Mouse (Mus musculus) MEL (cell line): Measurements from ENCODE around the gene Pllp. TPM values are rescaled to one million over a fixed set of nuclear protein-coding genes. Genes with fewer than 3 reads are reported as not detected.
A peak's percentile ranks its signal among the peaks of the same experiment; 100 is the strongest.

Source experiments
- DNase-seq: peaks from one replicate; pipeline ENCODE4 v3.0.0; 2011; ENCODE audit warnings: low read depth, low spot score
- H3K27ac ChIP-seq: 2 replicates; pipeline ENCODE4 v1.5.1; 2012; ENCODE audit warnings: low read depth, mild to moderate bottlenecking, control low read depth, low read length, moderate library complexity; ENCODE audit not compliant: control insufficient read depth
- H3K27me3 ChIP-seq, 2 experiments: fragments of 150-350 bp in 1 of 2; sonication (generic) in 1 of 2; 2 replicates each; pipeline ENCODE4 v1.6.1; 2012; ENCODE audit warnings: low read length in 2 of 2, mild to moderate bottlenecking in 2 of 2, improper control_type of control experiment in 1 of 2, moderate library complexity in 1 of 2; ENCODE audit not compliant: insufficient read depth in 2 of 2, control insufficient read depth in 1 of 2
- H3K36me3 ChIP-seq, 2 experiments: 2 replicates each; pipeline ENCODE4 v1.6.1; 2012 to 2014; ENCODE audit warnings: low read length in 2 of 2, improper control_type of control experiment in 1 of 2, inconsistent platforms in 1 of 2, mild to moderate bottlenecking in 1 of 2; ENCODE audit not compliant: insufficient read depth in 2 of 2, control insufficient read depth in 1 of 2
- H3K4me1 ChIP-seq, 2 experiments: fragments of 150-350 bp in 1 of 2; sonication (generic) in 1 of 2; 2 replicates each; pipeline ENCODE4 v1.6.1; 2012; ENCODE audit warnings: low read length in 2 of 2, improper control_type of control experiment in 1 of 2, mild to moderate bottlenecking in 1 of 2; ENCODE audit not compliant: insufficient read depth in 2 of 2, control insufficient read depth in 1 of 2
- H3K4me3 ChIP-seq, 2 experiments: fragments of 150-350 bp in 1 of 2; sonication (generic) in 1 of 2; 2 replicates each; pipeline ENCODE4 v1.5.1; 2012; ENCODE audit warnings: low read depth in 2 of 2, low read length in 2 of 2, mild to moderate bottlenecking in 2 of 2, moderate library complexity in 2 of 2, control low read depth in 1 of 2, improper control_type of control experiment in 1 of 2; ENCODE audit not compliant: control insufficient read depth in 1 of 2, insufficient read depth in 1 of 2
- H3K79me2 ChIP-seq: 2 replicates; pipeline ENCODE4 v1.6.1; 2012; ENCODE audit warnings: mild to moderate bottlenecking, low read length, moderate library complexity; ENCODE audit not compliant: control insufficient read depth, poor library complexity, insufficient read depth
- H3K9ac ChIP-seq: 2 replicates; pipeline ENCODE4 v1.6.1; 2012; ENCODE audit warnings: low read depth, mild to moderate bottlenecking, control low read depth, low read length, moderate library complexity; ENCODE audit not compliant: control insufficient read depth, poor library complexity, severe bottlenecking
- H3K9me3 ChIP-seq: fragments of 150-350 bp; sonication (generic); replicated peaks from 2 replicates; pipeline ENCODE4 v1.6.1; 2012; ENCODE audit warnings: mild to moderate bottlenecking, low read length, improper control_type of control experiment, moderate library complexity; ENCODE audit not compliant: insufficient read depth
- BHLHE40 ChIP-seq: IDR thresholded peaks from 2 replicates; pipeline ENCODE4 v1.6.1; 2012; ENCODE audit warnings: low read depth, mild to moderate bottlenecking, inconsistent platforms, low read length, improper control_type of control experiment, borderline replicate concordance
- CHD1 ChIP-seq: IDR thresholded peaks from 2 replicates; pipeline ENCODE4 v1.6.1; 2012; ENCODE audit warnings: low read depth, mild to moderate bottlenecking, inconsistent platforms, low read length, improper control_type of control experiment
- CHD2 ChIP-seq: IDR thresholded peaks from 2 replicates; pipeline ENCODE4 v1.6.1; 2011; ENCODE audit warnings: low read length, improper control_type of control experiment
- CTCF ChIP-seq, 3 experiments: IDR thresholded peaks in 2 of 3; conservative IDR thresholded peaks in 1 of 3; 2 replicates each; pipeline ENCODE4 v1.5.1; 2011 to 2012; ENCODE audit warnings: low read length in 3 of 3, low read depth in 2 of 3, mild to moderate bottlenecking in 2 of 3, improper control_type of control experiment in 1 of 3, inconsistent platforms in 1 of 3, mixed read lengths in 1 of 3, moderate library complexity in 1 of 3; ENCODE audit not compliant: control insufficient read depth in 1 of 3, insufficient read depth in 1 of 3, poor library complexity in 1 of 3, severe bottlenecking in 1 of 3
- ELF1 ChIP-seq: IDR thresholded peaks from 2 replicates; pipeline ENCODE4 v1.6.1; 2014; ENCODE audit warnings: low read depth, mild to moderate bottlenecking, inconsistent platforms, low read length, improper control_type of control experiment, moderate library complexity
- EP300 ChIP-seq, 2 experiments: IDR thresholded peaks; 2 replicates each; pipeline ENCODE4 v1.6.1; 2011; ENCODE audit warnings: improper control_type of control experiment in 2 of 2, low read length in 2 of 2, low read depth in 1 of 2, mild to moderate bottlenecking in 1 of 2
- ETS1 ChIP-seq: IDR thresholded peaks from 2 replicates; pipeline ENCODE4 v1.6.1; 2012; ENCODE audit warnings: low read depth, mild to moderate bottlenecking, inconsistent platforms, low read length, improper control_type of control experiment, moderate library complexity
- GABPA ChIP-seq: IDR thresholded peaks from 2 replicates; pipeline ENCODE4 v1.6.1; 2012; ENCODE audit warnings: low read depth, mild to moderate bottlenecking, inconsistent platforms, low read length, improper control_type of control experiment, moderate library complexity
- GATA1 ChIP-seq: IDR thresholded peaks from 2 replicates; pipeline ENCODE4 v1.6.1; 2011; ENCODE audit warnings: low read depth, low read length, improper control_type of control experiment
- HCFC1 ChIP-seq: IDR thresholded peaks from 2 replicates; pipeline ENCODE4 v1.6.1; 2012; ENCODE audit warnings: low read depth, mild to moderate bottlenecking, inconsistent platforms, low read length, improper control_type of control experiment, moderate library complexity
- JUND ChIP-seq: IDR thresholded peaks from 2 replicates; pipeline ENCODE4 v1.6.1; 2011; ENCODE audit warnings: low read depth, mild to moderate bottlenecking, improper control_type of control experiment, low read length
- KAT2A ChIP-seq: conservative IDR thresholded peaks from 2 replicates; pipeline ENCODE4 v1.6.1; 2012; ENCODE audit warnings: low read depth, low read length, improper control_type of control experiment, inconsistent platforms
- MAFK ChIP-seq: IDR thresholded peaks from 2 replicates; pipeline ENCODE4 v1.6.1; 2011; ENCODE audit warnings: low read depth, mild to moderate bottlenecking, low read length, improper control_type of control experiment, borderline replicate concordance
- MAX ChIP-seq: IDR thresholded peaks from 2 replicates; pipeline ENCODE4 v1.6.1; 2011; ENCODE audit warnings: low read length, improper control_type of control experiment
- MAZ ChIP-seq: IDR thresholded peaks from 2 replicates; pipeline ENCODE4 v1.6.1; 2012; ENCODE audit warnings: low read depth, mild to moderate bottlenecking, inconsistent platforms, low read length, improper control_type of control experiment
- MEF2A ChIP-seq: IDR thresholded peaks from 2 replicates; pipeline ENCODE4 v1.6.1; 2014; ENCODE audit warnings: low read depth, mild to moderate bottlenecking, inconsistent platforms, low read length, improper control_type of control experiment; ENCODE audit not compliant: poor library complexity, insufficient replicate concordance, severe bottlenecking; ENCODE audit errors: extremely low read depth
- MXI1 ChIP-seq: IDR thresholded peaks from 2 replicates; pipeline ENCODE4 v1.6.1; 2011; ENCODE audit warnings: mild to moderate bottlenecking, low read depth, low read length, improper control_type of control experiment
- MYB ChIP-seq: IDR thresholded peaks from 2 replicates; pipeline ENCODE4 v1.6.1; 2011; ENCODE audit warnings: mild to moderate bottlenecking, low read depth, low read length, improper control_type of control experiment
- MYC ChIP-seq: IDR thresholded peaks from 2 replicates; pipeline ENCODE4 v1.6.1; 2011; ENCODE audit warnings: low read depth, mild to moderate bottlenecking, low read length, improper control_type of control experiment, moderate library complexity
- NELFE ChIP-seq: IDR thresholded peaks from 2 replicates; pipeline ENCODE4 v1.6.1; 2011; ENCODE audit warnings: low read depth, low read length, improper control_type of control experiment
- NRF1 ChIP-seq: IDR thresholded peaks from 2 replicates; pipeline ENCODE4 v1.6.1; 2014; ENCODE audit warnings: low read depth, mild to moderate bottlenecking, inconsistent platforms, low read length, improper control_type of control experiment, moderate library complexity; ENCODE audit not compliant: poor library complexity, insufficient read depth, severe bottlenecking
- POLR2A ChIP-seq, 2 experiments: IDR thresholded peaks; 2 replicates each; pipeline ENCODE4 v1.6.1; 2011 to 2012; ENCODE audit warnings: low read length in 2 of 2, mild to moderate bottlenecking in 2 of 2, control low read depth in 1 of 2, improper control_type of control experiment in 1 of 2, low read depth in 1 of 2, moderate library complexity in 1 of 2; ENCODE audit not compliant: control insufficient read depth in 1 of 2, insufficient read depth in 1 of 2, poor library complexity in 1 of 2
- POLR2AphosphoS2 ChIP-seq: IDR thresholded peaks from 2 replicates; pipeline ENCODE4 v1.6.1; 2011; ENCODE audit warnings: low read length, improper control_type of control experiment
- POLR2AphosphoS5 ChIP-seq: IDR thresholded peaks from 2 replicates; pipeline ENCODE4 v1.6.1; 2012; ENCODE audit warnings: low read depth, borderline replicate concordance, mild to moderate bottlenecking, inconsistent platforms, low read length, moderate library complexity, mixed read lengths
- RAD21 ChIP-seq: IDR thresholded peaks from 2 replicates; pipeline ENCODE4 v1.6.1; 2011; ENCODE audit warnings: mild to moderate bottlenecking, low read depth, low read length, improper control_type of control experiment
- RCOR1 ChIP-seq: IDR thresholded peaks from 2 replicates; pipeline ENCODE4 v1.6.1; 2012; ENCODE audit warnings: low read depth, mild to moderate bottlenecking, inconsistent platforms, low read length, improper control_type of control experiment
- SIN3A ChIP-seq: IDR thresholded peaks from 2 replicates; pipeline ENCODE4 v1.6.1; 2012; ENCODE audit warnings: low read length, improper control_type of control experiment, inconsistent platforms
- SMC3 ChIP-seq: IDR thresholded peaks from 2 replicates; pipeline ENCODE4 v1.6.1; 2011; ENCODE audit warnings: low read depth, low read length, improper control_type of control experiment
- TAL1 ChIP-seq: IDR thresholded peaks from 2 replicates; pipeline ENCODE4 v1.6.1; 2012; ENCODE audit warnings: mild to moderate bottlenecking, inconsistent platforms, low read length, moderate library complexity, mixed read lengths
- TBP ChIP-seq: IDR thresholded peaks from 2 replicates; pipeline ENCODE4 v1.8.0; 2011; ENCODE audit warnings: low read depth, low read length, improper control_type of control experiment
- TCF12 ChIP-seq: IDR thresholded peaks from 2 replicates; pipeline ENCODE4 v1.6.1; 2014; ENCODE audit warnings: low read depth, mild to moderate bottlenecking, inconsistent platforms, low read length, improper control_type of control experiment, moderate library complexity
- UBTF ChIP-seq: IDR thresholded peaks from 2 replicates; pipeline ENCODE4 v1.6.1; 2012; ENCODE audit warnings: low read depth, mild to moderate bottlenecking, inconsistent platforms, low read length, improper control_type of control experiment, moderate library complexity, borderline replicate concordance; ENCODE audit not compliant: insufficient read depth
- USF1 ChIP-seq: IDR thresholded peaks from 2 replicates; pipeline ENCODE4 v1.6.1; 2014; ENCODE audit warnings: low read depth, mild to moderate bottlenecking, inconsistent platforms, low read length, improper control_type of control experiment, moderate library complexity
- USF2 ChIP-seq, 2 experiments: IDR thresholded peaks; 2 replicates each; pipeline ENCODE4 v1.6.1; 2011 to 2012; ENCODE audit warnings: improper control_type of control experiment in 2 of 2, low read length in 2 of 2, borderline replicate concordance in 1 of 2, inconsistent platforms in 1 of 2, low read depth in 1 of 2, mild to moderate bottlenecking in 1 of 2; ENCODE audit not compliant: insufficient read depth in 1 of 2
- ZC3H11A ChIP-seq: IDR thresholded peaks from 2 replicates; pipeline ENCODE4 v1.6.1; 2012; ENCODE audit warnings: low read depth, mild to moderate bottlenecking, inconsistent platforms, low read length, improper control_type of control experiment
- ZKSCAN1 ChIP-seq: IDR thresholded peaks from 2 replicates; pipeline ENCODE4 v1.6.1; 2012; ENCODE audit warnings: low read depth, mild to moderate bottlenecking, inconsistent platforms, low read length, improper control_type of control experiment, moderate library complexity
- ZMIZ1 ChIP-seq: IDR thresholded peaks from 2 replicates; pipeline ENCODE4 v1.6.1; 2012; ENCODE audit warnings: low read depth, mild to moderate bottlenecking, inconsistent platforms, low read length, improper control_type of control experiment, moderate library complexity
- ZNF384 ChIP-seq: IDR thresholded peaks from 2 replicates; pipeline ENCODE4 v1.6.1; 2012; ENCODE audit warnings: low read depth, mild to moderate bottlenecking, inconsistent platforms, low read length, improper control_type of control experiment
- polyA plus RNA-seq, 2 experiments: library from polyadenylated mRNA; stranded (reverse) in 1 of 2; unstranded in 1 of 2; fragments of >175 nt in 1 of 2; fragments of >200 nt in 1 of 2; gene quantifications; 2 replicates each; pipeline versions ENCODE4 v1.2.1 to v1.2.4; 2012; ENCODE audit warnings: low replicate concordance in 2 of 2, low read depth in 1 of 2; ENCODE audit not compliant: insufficient read length in 2 of 2, insufficient read depth in 1 of 2, missing spikeins in 1 of 2
- total RNA-seq: library from RNA; depleted of rRNA; stranded (reverse); fragments of 300-350 nt; gene quantifications from 2 replicates; pipeline ENCODE4 v1.2.3, GENCODE M21; 2012

The Pllp gene
- total and polyA plus RNA-seq, 3 experiments = 0.06 TPM; not detected in 2

DNA sequence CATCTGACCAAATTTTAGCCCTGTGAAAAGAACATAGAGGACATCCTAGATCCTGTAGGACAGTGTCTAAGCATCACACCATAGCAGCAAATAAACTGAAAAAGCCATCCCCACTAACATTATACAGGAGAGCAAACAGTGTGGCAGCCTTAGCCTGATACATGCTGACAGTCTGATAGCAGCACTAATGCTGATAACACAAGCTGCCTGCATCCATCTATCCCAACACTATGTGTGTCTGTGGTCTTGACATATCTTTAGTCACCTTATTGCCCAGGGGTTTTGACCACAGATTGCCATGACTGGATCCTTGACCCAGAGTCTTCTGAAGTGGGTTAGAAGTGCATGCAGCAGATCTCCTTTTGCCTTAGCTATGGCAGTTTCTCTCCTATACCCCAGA, 41.1 kb downstream of the Pllp start:
- Histone ChIP-seq H3K27ac (no peak overlapping the region), H3K36me3 (peaks cover 15 to 21% of the 10 kb centered on the region in 2 experiments)
- DNase-seq = peak; percentile 26
- TF ChIP-seq TBP (no peak), ETS1 (peak; percentile 28; the same call in 1 of the 2 replicates), TCF12 (peak; percentile 79), UBTF (no peak), MYC (0 out of 2 replicates have a peak, but pooled peaks have one; percentile 30), USF1 (no peak), NRF1 (peak; percentile 12; the same call in 1 of the 2 replicates), NELFE (no peak), USF2 (IDR thresholded peaks at IDR 0.05; ENCODE audit: borderline replicate concordance in 1 of 2, insufficient read depth in 1 of 2, low read depth in 1 of 2, low read length in 2 of 2) (no peak), POLR2A (IDR thresholded peaks at IDR 0.05; ENCODE audit: control insufficient read depth in 1 of 2, insufficient read depth in 1 of 2, low read depth in 1 of 2, low read length in 2 of 2, poor library complexity in 1 of 2) (no peak), SMC3 (no peak), ZC3H11A (no peak), ZMIZ1 (no peak), POLR2AphosphoS5 (no peak), KAT2A (no peak), POLR2AphosphoS2 (no peak), MAZ (no peak), HCFC1 (no peak), MAFK (no peak), ZNF384 (no peak), GABPA (no peak), BHLHE40 (no peak), SIN3A (peak; percentile 36; the same call in 1 of the 2 replicates), MYB (no peak), RCOR1 (0 out of 2 replicates have a peak, but pooled peaks have one; percentile 10), ELF1 (no peak), TAL1 (peak; percentile 72), MAX (no peak), GATA1 (peak; percentile 57), RAD21 (no peak), CTCF (IDR thresholded peaks at IDR 0.05 in 2 of 3, conservative IDR thresholded peaks at IDR 0.05 in 1 of 3; ENCODE audit: control insufficient read depth in 1 of 3, insufficient read depth in 1 of 3, low read depth in 2 of 3, low read length in 3 of 3, poor library complexity in 1 of 3, severe bottlenecking in 1 of 3) (no peak), ZKSCAN1 (no peak), CHD2 (no peak), MXI1 (no peak), EP300 (IDR thresholded peaks at IDR 0.05; ENCODE audit: low read depth in 1 of 2, low read length in 2 of 2) (peak; percentile 65 to 66), JUND (no peak), CHD1 (no peak), MEF2A (no peak)

More for the DNA sequence above, 41.1 kb downstream of the Pllp start:
- Histone ChIP-seq H3K9me3 (no peaks in the 10 kb centered on the region), H3K79me2 (no peaks in the 10 kb centered on the region), H3K4me1 (peaks cover 3 to 19% of the 10 kb centered on the region in 2 experiments), H3K4me3 (no peak overlapping the region), H3K27me3 (no peaks in the 10 kb centered on the region), H3K9ac (no peak overlapping the region)
